ENCODE assay signal across 31 mouse cellular contexts in genomic region chr9:76868633-76869032, GRCm38 (mm10).
"Had no signal": no experiment of that assay in that cellular context is flagged by ENCODE, and none has a peak within 500 bp of the region (broad histone marks: within the 10 kb centered on the region; RNA-seq: fewer than 3 reads in every experiment).

No protein-coding gene starts in this region.

- H3K36me3 ChIP-seq: limb, embryonic 10.5 days; limb, embryonic 12.5 days; limb, embryonic 13.5 days; limb, embryonic 15.5 days; liver, embryonic 12.5 days; liver, embryonic 13.5 days; liver, embryonic 15.5 days; lung, embryonic 15.5 days; midbrain, embryonic 10.5 days; midbrain, embryonic 12.5 days; midbrain, embryonic 13.5 days; midbrain, embryonic 15.5 days; neural tube, embryonic 12.5 days had no signal

- H3K27me3 ChIP-seq: limb, embryonic 12.5 days; limb, embryonic 13.5 days; limb, embryonic 15.5 days; liver, embryonic 12.5 days; liver, embryonic 13.5 days; liver, embryonic 15.5 days; lung, embryonic 15.5 days; megakaryocyte, embryonic 14.5 days; midbrain, embryonic 12.5 days; midbrain, embryonic 13.5 days; midbrain, embryonic 15.5 days; neural tube, embryonic 12.5 days had no signal

- H3K9me3 ChIP-seq: limb, embryonic 10.5 days; limb, embryonic 12.5 days; limb, embryonic 13.5 days; limb, embryonic 15.5 days; liver, embryonic 12.5 days; liver, embryonic 13.5 days; liver, embryonic 15.5 days; lung, embryonic 15.5 days; megakaryocyte, embryonic 14.5 days; midbrain, embryonic 10.5 days; midbrain, embryonic 12.5 days; midbrain, embryonic 13.5 days; midbrain, embryonic 15.5 days; neural tube, embryonic 12.5 days had no signal

- H3K9ac ChIP-seq: limb, embryonic 12.5 days; limb, embryonic 13.5 days; limb, embryonic 15.5 days; liver, embryonic 12.5 days; liver, embryonic 13.5 days; liver, embryonic 14.5 days; liver, embryonic 15.5 days; liver, postnatal 0 days; lung, embryonic 14.5 days; lung, embryonic 15.5 days; midbrain, embryonic 12.5 days; midbrain, embryonic 13.5 days; midbrain, embryonic 15.5 days; neural tube, embryonic 12.5 days had no signal

- DNase-seq: left cerebral cortex, postnatal 4 days; liver; liver, embryonic 13.5 days; liver, postnatal 0 days; lung, adult 18-20 months; lung, adult 2 months; lung, embryonic 14.5 days; lung, postnatal 10 days; lung, postnatal 14 days; lung, postnatal 36 days; lung, postnatal 4 days; midbrain, embryonic 14.5 days had no signal

- H3K4me1 ChIP-seq: limb, embryonic 10.5 days; limb, embryonic 12.5 days; limb, embryonic 13.5 days; limb, embryonic 15.5 days; liver, embryonic 12.5 days; liver, embryonic 13.5 days; liver, embryonic 15.5 days; lung, embryonic 15.5 days; megakaryocyte, embryonic 14.5 days; midbrain, embryonic 10.5 days; midbrain, embryonic 12.5 days; midbrain, embryonic 13.5 days; midbrain, embryonic 15.5 days; neural tube, embryonic 12.5 days had no signal

- H3K4me3 ChIP-seq: limb, embryonic 10.5 days; limb, embryonic 12.5 days; limb, embryonic 13.5 days; limb, embryonic 15.5 days; liver, embryonic 12.5 days; liver, embryonic 13.5 days; liver, embryonic 15.5 days; lung, embryonic 15.5 days; megakaryocyte, embryonic 14.5 days; midbrain, embryonic 10.5 days; midbrain, embryonic 12.5 days; midbrain, embryonic 13.5 days; midbrain, embryonic 15.5 days; myocyte; neural tube, embryonic 12.5 days had no signal

- H3K27ac ChIP-seq: limb, embryonic 10.5 days; limb, embryonic 12.5 days; limb, embryonic 13.5 days; limb, embryonic 15.5 days; liver, embryonic 12.5 days; liver, embryonic 13.5 days; liver, embryonic 14.5 days; liver, embryonic 15.5 days; lung, embryonic 15.5 days; midbrain, embryonic 10.5 days; midbrain, embryonic 12.5 days; midbrain, embryonic 13.5 days; midbrain, embryonic 15.5 days; neural tube, embryonic 12.5 days had no signal

- H3K4me2 ChIP-seq: limb, embryonic 12.5 days; limb, embryonic 13.5 days; limb, embryonic 15.5 days; liver, embryonic 11.5 days; liver, embryonic 12.5 days; liver, embryonic 13.5 days; liver, embryonic 15.5 days; lung, embryonic 14.5 days; lung, embryonic 15.5 days; midbrain, embryonic 11.5 days; midbrain, embryonic 12.5 days; midbrain, embryonic 13.5 days; midbrain, embryonic 15.5 days; neural tube, embryonic 12.5 days had no signal

- ATAC-seq: liver, embryonic 12.5 days; liver, postnatal 0 days; lung, postnatal 0 days; midbrain, embryonic 13.5 days; midbrain, embryonic 15.5 days; midbrain, embryonic 16.5 days had no signal
